Mouse (Mus musculus) ES-Bruce4 (cell line): Measurements from ENCODE around the gene Ankfn1.

Experiments used
- CTCF ChIP-seq: IDR thresholded peaks from one replicate; pipeline ENCODE4 v1.8.1; 2011; ENCODE audit warnings: low read depth, low read length
- POLR2A ChIP-seq: IDR thresholded peaks from one replicate; pipeline ENCODE4 v1.8.1; 2011; ENCODE audit warnings: low read length; ENCODE audit not compliant: insufficient read depth

DNA sequence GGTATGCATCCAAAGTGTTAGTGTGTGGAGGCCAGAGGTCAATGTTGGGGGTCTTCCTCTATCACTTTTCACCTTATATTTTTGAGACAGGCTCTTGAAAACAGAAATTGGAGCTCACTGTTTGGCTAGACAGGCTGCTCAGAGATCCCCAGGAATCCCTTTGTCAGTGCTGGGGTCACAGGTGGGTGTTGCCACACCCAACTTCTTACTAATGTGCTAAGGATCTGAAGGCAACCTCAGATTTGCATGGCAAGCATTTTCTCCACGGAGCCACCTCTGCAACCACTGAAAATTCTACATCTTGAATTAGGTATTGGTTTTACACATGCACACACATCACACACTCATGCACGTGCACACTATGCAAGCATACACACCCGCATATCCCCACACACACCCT is 226.5 kb downstream of the Ankfn1 start:
- TF ChIP-seq POLR2A (no peak), CTCF (no peak)
